Mouse (Mus musculus) lung, postnatal 0 days (tissue): ENCODE results near the gene Kpna4.

Experiments used
- CTCF ChIP-seq: IDR thresholded peaks from 2 replicates; pipeline ENCODE4 v1.5.1; 2016; ENCODE audit warnings: antibody characterized with exemption, mild to moderate bottlenecking
- EP300 ChIP-seq: IDR thresholded peaks from 2 replicates; pipeline ENCODE4 v1.6.1; 2016; ENCODE audit warnings: antibody characterized with exemption, mild to moderate bottlenecking, control low read depth

- no peak for TF ChIP-seq CTCF
- no peak for TF ChIP-seq EP300
Observed at GRCm38 (mm10) chr3:69094456-69094855, 32.5 kb downstream of the Kpna4 start.
